Mouse (Mus musculus) monocyte, adult 5-6 weeks (primary cell): ENCODE results near the gene Gpx5. TPM values are rescaled to one million over a fixed set of nuclear protein-coding genes. Genes with fewer than 3 reads are reported as not detected.

Experiments
- ATAC-seq: fragments of 153-309, 156-312 bp; replicated peaks from 2 replicates; pipeline ENCODE4 v1.8.0; 2017; ENCODE audit warnings: mild to moderate bottlenecking; ENCODE audit not compliant: low TSS enrichment, insufficient number of reproducible peaks, severe bottlenecking, poor library complexity, low FRiP score
- total RNA-seq: library from RNA; stranded (forward); fragments of 200-1000, 200-491, 200-594 nt; gene quantifications from 3 replicates; pipeline ENCODE4 v1.2.3, GENCODE M21; 2017

Gene Gpx5
- not detected in 3 replicates for total RNA-seq

DNA sequence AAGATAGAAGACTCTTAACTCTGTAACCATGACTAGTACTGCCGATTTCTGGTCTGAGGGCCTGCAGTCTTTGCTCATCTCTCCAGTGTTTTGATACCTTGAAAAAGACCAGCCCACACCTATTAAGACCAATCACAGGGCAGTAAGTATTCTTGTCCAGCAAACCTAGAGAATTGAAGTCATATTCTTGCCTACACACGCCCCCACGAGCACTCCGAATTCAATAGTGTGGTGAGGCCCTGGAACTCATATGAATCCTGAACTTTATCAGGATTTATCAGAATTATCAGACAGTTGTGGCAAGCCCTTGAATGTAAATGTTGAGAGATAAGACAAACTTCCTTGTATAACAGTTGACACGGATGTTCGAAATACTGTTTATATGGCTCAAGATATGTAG lies at the start of gene Gpx5:
TSS of gene Gpx5 (minus strand) at position 101 of the 400 bp plus-strand sequence.
- no peak for ATAC-seq

DNA sequence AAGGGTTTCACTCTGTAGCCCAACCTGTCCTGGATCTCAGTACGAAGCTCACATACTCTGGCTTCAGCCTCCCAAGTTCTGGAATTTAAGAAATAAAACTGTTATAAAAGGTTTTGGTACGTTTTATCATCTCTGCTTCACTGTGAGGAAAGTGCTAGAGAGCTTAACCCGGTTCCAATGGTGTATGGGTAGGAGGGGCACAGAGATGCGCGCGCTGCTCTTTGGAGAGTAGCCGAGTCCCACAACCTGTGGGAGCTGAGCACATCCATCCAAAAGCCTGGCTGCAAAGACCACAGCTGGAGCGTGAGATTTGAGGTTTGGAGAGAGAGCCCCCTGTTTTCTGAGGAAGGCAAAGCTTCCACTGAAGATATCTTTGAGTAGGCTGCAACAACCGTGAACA lies 34.9 kb upstream of the Gpx5 start:
- no peak for ATAC-seq

DNA sequence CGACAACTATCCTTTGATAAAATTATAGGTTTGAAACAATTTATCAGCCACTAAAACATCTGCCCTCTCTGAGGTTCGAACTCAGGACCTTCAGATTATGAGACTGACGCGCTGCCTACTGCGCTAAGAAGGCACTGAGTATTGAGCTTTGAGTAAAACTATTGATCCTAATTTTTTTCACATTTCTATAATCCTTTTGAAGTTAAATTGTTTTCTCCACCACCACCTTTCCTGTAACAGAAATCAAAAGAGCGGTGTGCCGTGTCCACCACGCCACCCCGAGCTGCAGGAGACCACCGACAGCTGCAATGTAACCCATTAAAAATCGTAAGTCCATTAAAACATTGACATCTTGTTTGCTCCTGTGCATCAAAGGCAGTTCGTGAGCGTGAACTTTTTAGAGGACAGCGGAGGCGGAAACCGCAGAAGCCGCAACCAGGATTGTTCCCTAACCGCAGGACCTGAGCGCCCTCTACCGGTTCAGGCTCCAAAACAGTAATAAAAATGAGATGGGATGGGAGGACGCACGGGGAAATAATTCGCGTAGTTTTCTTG lies 34.2 kb upstream of the Gpx5 start:
- ATAC-seq = no peak

DNA sequence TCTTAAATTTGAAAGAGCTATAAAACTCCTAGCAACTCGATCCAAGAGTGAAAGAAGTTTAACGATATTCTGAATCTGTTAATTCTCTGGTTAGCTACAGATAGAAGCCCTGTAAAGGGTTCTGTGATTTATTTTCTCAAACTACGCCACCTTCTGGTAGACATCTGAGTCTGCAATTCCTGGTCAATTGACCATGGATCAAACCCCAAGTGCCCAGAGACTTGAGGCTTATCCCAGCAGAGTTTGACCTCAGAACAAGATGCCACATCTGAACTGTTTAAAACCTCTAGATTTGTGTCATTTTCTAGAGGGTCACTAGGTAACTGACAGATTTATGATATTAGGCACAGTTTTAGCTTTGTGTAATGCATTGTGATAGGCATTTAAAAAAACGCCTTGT lies 33.7 kb upstream of the Gpx5 start:
- no peak for ATAC-seq

DNA sequence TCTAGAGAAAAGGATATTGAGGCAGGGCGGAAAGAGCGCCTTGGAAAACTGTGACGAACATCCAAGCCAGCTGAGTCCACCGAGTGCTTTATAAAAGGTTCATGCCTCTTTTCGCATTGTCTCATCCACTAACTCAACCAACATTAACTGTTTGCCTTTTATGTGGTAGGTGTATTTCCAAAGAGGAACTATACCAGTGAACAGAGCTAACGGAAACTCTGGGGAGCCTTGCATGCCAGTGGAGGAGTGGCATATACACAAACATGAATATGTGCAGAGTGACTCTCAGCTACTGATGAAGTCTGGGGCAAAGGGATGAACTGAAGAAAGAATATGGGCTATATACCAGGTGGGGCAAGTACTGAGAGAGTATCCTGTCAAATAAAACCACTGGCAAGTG lies 30.9 kb upstream of the Gpx5 start:
- ATAC-seq = no peak

DNA sequence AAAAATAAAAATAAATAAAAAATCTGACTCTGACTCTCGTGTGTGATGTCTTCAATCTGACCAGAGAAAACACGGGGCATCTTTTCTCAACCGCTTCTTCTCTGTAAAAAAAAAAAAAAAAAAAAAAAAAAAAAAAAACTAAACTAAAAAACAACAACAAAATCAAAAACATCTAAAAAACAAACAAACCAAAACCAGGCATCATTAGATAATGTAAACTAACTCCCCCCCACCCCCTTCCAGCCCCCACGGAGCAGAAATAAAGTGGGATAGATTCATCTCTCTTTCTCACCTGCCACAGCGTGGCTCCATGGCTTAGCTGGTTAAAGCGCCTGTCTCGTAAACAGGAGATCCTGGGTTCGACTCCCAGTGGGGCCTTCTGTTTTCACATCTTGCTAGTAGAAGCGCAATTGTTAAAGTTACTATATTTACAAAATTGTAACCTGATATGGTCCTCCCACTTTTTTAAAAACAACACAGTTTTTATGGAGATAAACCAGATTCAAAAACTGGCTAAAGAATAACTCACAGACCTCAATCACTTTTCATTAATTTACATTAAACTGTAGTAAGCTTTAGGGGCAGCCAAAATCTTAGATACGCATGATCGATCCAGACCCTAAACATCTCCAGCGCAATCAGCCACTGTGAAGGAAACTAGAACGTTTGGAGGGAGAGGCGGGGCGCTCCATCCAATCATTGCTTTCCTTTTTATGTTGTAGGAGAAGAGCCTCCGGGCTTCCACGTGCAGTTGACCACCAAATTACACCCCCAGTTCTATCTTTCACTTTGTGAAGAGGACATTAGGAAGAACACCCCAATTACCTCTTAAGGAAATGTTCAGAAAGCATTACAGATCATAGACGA lies 30.2 kb upstream of the Gpx5 start:
- ATAC-seq = no peak

DNA sequence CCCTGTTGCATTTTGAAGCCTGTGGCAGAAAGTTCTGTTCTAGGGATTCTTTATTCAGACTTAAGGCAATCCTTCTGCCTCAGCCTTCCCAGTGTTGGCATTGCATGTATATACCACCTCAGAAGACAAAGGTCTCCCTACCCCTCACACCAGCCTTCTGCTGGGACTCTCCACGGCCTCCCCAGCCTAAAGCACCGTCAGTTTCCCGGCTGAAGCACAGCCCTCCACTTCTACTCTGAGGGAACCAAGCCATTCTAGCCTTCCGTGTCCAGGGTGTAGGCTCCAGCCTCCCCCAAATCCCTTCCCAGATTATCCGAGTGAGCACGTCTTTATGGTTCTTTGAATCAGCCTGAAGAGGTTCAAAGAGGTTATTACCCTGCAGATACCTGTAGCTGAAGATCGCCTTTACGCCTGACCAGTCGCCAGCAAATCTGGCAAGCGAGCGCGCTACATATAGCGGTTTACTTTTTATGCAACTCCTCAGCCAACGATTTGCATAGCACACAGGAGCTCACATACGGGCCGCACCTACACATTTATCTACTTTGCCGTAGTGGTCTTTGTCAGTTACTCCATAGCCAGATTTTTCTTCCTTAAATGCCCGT lies 29.5 kb upstream of the Gpx5 start:
- ATAC-seq = no peak

DNA sequence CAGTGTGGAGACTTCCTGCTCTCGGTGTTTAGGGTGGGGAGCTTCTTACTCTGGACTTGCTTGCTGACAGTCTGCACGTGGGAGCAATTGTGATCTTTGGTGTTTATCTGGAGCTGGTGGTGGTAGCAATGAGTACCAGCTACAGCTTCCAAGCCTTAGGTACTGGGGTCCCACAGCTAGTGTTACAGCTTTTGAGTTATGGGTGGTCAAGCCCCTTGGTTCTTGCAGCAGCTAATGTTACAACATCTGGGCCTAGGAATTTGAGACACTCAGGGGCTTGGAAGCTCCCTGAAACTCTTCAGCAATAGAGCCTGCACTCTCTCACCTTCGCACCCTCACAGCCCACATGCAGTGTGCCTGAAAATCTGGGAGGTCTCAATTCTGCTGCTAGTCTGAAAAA lies 27.7 kb upstream of the Gpx5 start:
- no peak for ATAC-seq

DNA sequence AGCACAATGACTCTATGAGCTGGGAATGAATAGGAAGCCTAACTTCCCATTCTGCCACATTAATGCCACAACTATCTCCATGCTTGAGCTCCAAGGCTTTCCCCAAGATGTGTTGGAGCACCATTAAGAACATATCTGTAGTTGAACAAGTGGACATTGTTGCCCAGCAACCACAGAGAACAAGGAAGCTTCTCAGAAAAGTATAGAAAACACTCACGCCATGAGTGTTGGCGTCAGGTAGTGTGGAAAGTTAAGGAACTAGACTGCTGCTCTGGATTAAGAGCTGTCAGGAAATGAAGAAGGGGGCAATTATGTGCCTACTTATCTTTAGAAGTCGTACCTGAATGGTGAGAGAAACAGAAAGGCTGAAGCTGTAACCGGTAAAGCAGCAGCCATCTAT lies 21.4 kb upstream of the Gpx5 start:
- ATAC-seq = no peak

DNA sequence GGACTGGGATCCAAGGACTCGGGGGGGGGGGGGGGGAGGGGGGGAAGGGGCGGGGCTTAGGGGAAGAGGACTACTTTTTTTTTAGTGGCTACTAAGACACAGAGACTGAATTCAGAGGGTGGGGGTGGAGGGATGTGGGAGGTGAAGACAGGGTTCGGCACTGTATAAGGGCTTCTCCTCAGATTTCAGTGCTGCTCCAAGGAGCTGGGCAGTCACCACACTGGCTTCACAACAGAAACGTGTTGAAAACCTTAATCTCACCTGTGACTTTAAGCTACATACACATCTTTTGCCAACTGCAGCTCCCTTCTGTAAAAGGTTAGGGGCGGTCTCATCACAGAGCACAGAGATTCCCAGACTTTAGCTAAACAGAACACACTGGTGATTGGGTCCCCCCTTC lies 20.3 kb upstream of the Gpx5 start:
- no peak for ATAC-seq

DNA sequence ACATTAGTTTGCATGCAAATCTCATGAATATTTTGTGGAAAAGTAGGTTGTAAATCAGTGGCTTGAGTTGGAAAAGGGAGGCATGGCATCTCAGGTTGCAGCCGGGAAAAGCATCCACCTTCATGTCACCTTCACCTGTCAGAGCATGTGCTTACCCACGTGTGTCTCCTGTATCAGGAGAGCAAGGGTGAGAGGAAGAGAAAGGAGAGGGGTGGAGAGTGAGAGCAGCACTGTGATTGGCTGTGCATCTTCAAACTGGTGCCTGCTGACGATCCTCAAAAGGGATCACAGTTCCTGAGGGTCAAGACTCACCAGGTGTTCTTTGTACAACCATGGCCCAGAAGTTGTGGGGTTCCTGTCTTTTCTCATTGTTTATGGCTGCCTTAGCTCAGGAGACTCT lies 19.4 kb upstream of the Gpx5 start, which contains the start of gene Gpx6:
TSS of gene Gpx6 (plus strand) at position 200 of the 400 bp plus-strand sequence.
- ATAC-seq = no peak

DNA sequence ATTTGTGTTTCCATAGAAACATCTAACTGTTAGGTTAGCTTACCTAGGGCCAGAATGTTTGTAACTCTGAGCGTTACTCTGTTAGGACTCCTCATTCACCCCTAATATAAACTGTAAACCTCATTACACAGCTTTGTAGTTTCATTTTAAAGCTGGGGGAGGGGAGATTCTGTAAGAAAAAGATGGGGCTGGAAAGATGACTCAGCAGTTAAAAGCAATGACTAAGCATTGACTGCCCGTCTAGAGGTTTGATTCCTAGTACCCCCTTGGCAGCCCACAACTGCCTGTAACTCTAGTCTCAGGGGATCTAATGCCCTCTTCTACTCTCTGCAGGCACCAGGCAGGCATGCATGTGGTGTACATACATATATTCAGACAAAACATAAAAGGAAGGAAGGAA lies 17.3 kb upstream of the Gpx5 start:
- no peak for ATAC-seq

DNA sequence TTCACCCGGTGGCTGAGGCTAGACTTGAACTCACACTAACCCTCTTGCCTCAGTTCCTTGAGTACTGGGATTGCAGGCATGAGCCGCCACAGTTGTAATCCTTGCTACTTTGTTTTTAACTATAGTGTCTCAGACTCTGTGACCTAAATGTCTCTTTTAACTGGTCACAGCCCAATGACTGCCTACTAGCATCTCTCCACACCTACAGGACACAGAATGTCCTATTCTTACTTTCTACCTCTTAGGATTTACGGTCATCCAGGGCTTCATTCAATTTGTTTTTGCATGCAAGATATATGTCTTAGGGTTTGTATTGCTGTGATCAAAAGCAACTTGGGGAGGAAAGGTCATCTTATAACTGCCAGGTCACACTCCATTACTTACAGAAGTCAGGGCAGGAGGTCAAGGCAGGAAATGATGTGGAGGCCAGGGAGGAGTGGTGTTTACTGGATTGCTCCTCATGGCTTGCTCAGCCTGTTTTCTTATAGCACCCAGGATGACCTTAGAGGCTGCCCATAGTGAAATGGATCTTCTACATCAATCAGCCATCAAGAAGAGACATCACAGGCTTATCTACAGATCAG lies 12.0 kb upstream of the Gpx5 start:
- no peak for ATAC-seq

DNA sequence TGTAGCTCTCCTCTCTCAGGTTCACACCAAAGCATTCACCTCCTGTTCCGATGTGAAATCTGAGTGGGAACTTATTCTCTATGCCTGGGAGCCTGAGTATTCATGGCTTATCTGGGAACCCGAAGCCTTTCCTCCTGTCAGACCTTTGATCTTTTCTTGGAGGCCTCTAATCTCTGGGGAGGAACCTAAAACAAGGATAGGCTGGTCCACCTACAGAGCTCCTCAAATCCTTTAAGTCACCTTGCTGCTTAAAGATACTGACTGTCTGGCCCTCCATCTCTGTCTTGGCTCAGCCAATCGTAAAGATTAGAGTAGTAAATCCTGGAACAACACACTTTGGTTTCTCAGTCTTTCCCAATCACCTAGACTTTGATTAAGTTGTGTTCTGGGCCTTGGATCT lies 6.0 kb upstream of the Gpx5 start:
- ATAC-seq = no peak

DNA sequence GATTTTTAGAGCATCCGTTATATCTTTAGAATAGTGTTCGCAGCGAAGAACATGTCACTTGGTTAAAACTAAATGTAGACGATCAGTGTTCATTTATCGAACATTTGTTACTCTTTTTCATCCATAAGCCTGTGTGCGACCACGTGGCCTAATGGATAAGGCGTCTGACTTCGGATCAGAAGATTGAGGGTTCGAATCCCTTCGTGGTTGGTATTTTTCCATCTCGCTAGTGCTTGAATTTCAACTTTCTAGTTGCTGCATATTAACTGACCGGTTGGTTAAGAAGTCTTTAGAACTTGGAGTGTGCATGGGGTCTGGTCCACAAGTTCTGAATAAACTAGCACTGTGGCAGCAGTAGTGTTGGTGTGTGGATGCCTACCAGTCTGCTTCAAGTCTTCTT lies 13.0 kb downstream of the Gpx5 start:
- peak; percentile 35; the same call in 1 of the 2 replicates for ATAC-seq

DNA sequence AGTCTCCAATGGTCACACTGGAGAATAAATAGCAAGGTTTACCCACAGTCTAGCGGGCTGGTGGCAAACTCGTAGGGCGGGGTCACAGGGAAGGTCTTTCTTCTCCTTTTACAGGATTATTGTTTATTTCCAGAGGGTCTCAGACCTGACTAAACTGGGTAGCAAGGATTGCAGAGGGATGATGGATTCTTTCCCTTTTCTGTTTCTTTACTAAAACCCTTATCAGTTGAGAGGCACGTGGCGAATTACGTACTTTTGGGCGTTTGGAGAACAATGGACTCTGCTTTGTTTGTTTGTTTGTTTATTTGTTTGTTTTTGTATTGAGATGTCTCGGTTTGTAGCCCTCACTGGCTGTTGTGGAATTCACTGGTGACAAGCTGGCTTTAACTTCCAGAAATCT lies 13.5 kb downstream of the Gpx5 start:
- no peak for ATAC-seq

DNA sequence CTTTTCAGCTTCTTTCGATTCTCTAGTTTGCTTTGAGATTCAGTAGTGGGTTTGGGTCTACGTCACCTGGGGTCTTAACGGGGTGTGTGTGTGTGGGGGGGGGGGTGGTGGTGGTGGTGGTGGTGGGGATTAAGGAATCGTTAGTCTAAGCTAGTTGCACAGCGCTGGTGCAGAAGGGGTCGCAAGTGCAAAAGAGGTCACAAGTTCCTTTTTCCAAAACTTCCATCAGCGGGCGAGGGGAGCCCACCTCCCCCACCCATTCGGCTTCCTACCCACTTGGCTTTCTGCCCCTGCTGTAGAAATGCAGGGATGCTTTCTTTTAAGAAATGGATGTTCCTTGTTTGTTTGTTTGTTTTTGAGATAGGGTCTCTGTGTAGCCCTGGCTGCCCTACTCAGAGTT lies 16.0 kb downstream of the Gpx5 start:
- no peak for ATAC-seq

DNA sequence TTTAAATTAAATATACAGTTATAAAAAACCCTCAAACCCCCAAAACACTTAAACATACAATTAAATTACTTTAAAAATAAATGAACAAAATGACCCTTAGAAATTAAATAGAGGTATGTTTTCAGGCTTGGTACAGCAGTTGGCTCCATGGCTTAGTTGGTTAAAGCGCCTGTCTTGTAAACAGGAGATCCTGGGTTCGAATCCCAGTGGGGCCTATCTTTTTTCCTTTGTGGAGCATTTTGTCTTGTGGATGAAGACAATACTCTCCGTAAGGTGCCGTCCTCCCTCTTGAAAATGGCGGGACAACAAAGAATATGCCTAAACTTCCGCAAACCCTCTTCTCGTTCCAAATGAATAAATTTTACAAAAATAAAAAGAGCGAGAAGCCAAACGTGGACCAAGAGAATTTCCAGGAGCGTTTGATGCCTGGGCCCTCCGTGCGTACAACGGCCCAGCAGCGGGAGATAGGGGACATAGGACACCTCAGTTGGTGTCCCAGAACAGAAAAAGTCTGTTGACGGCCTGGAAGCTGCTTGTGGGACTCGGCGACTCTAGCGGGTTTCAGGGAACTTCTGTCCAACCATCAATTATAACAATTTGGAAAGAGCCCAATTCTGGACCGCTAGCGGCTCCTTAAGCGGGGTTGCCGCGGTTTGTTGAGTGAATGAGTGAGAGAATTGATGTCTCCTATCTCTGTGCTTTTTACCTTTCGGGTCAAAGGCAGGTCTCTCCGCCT lies 16.5 kb downstream of the Gpx5 start:
- ATAC-seq = no peak
